Mouse (Mus musculus) liver, adult 2 months (tissue): ENCODE results near the gene Sema4d. TPM values are rescaled to one million over a fixed set of nuclear protein-coding genes. Genes with fewer than 3 reads are reported as not detected.

Experiments used
- DNase-seq: peaks from one replicate; pipeline ENCODE4 v3.0.0-alpha.2; 2011; ENCODE audit warnings: low read depth, low spot score; ENCODE audit errors: extremely low read depth
- H3K27ac ChIP-seq: fragments of 200-500 bp; replicated peaks from 2 replicates; pipeline ENCODE4 v1.5.1; 2012; ENCODE audit warnings: low read depth, mild to moderate bottlenecking, control low read depth, inconsistent platforms, low read length; ENCODE audit not compliant: insufficient read depth
- H3K27me3 ChIP-seq: fragments of 200-500 bp; 2 replicates; pipeline ENCODE4 v1.6.1; 2012; ENCODE audit warnings: mild to moderate bottlenecking, moderate library complexity, low read length, inconsistent platforms; ENCODE audit not compliant: control insufficient read depth, insufficient read depth
- H3K36me3 ChIP-seq: fragments of 200-500 bp; 2 replicates; pipeline ENCODE4 v1.6.1; 2012; ENCODE audit warnings: low read length, inconsistent platforms; ENCODE audit not compliant: control insufficient read depth, insufficient read depth
- H3K4me1 ChIP-seq: fragments of 200-500 bp; 2 replicates; pipeline ENCODE4 v1.6.1; 2011; ENCODE audit warnings: low read length; ENCODE audit not compliant: control insufficient read depth, insufficient read depth
- H3K4me3 ChIP-seq: fragments of 200-500 bp; 2 replicates; pipeline ENCODE4 v1.5.1; 2011; ENCODE audit warnings: low read depth, mild to moderate bottlenecking, control low read depth, low read length, moderate library complexity; ENCODE audit not compliant: insufficient read depth
- H3K79me2 ChIP-seq: fragments of 200-500 bp; 2 replicates; pipeline ENCODE4 v1.6.1; 2012; ENCODE audit warnings: inconsistent platforms, mild to moderate bottlenecking, low read length, moderate library complexity; ENCODE audit not compliant: control insufficient read depth, insufficient read depth
- H3K9ac ChIP-seq: fragments of 200-500 bp; 2 replicates; pipeline ENCODE4 v1.6.1; 2012; ENCODE audit warnings: low read depth, mild to moderate bottlenecking, control low read depth, inconsistent platforms, low read length
- CTCF ChIP-seq: fragments of 200-500 bp; IDR thresholded peaks from 2 replicates; pipeline ENCODE4 v1.5.1; 2011; ENCODE audit warnings: low read depth, low read length, control low read depth
- POLR2A ChIP-seq: fragments of 200-500 bp; IDR thresholded peaks from 2 replicates; pipeline ENCODE4 v1.6.1; 2011; ENCODE audit warnings: low read length, control low read depth; ENCODE audit not compliant: insufficient read depth; ENCODE audit errors: extremely low read depth
- WGBS: fragments of 180-500 bp; shearing (Covaris S2); methylation state at CpG from one replicate; pipeline ENCODE4 v1.1.7; 2018; 5-methylcytosine and 5-hydroxymethylcytosine counted together
- polyA plus RNA-seq: library from polyadenylated mRNA; depleted of rRNA; stranded (reverse); fragments of >200 nt; gene quantifications from 2 replicates; pipeline ENCODE4 v1.2.3, GENCODE M21; 2012
- total RNA-seq: library from RNA; depleted of rRNA; stranded (reverse); fragments of >200 nt; gene quantifications from 2 replicates; pipeline ENCODE4 v1.2.3, GENCODE M21; 2014

The Sema4d gene
- total and polyA plus RNA-seq, 2 experiments: 0.74 to 0.94 TPM

- DNase-seq: no peak
- H3K4me3 ChIP-seq: no peak overlapping the region
- H3K9ac ChIP-seq: no peak overlapping the region
- no peak overlapping the region for H3K27ac ChIP-seq
- H3K36me3 ChIP-seq: no peaks in the 10 kb centered on the region
- 0 out of 2 replicates have a peak, but pooled peaks cover 4% of the 10 kb centered on the region for H3K4me1 ChIP-seq
- no peaks in the 10 kb centered on the region for H3K27me3 ChIP-seq
- TF ChIP-seq POLR2A: no peak
- WGBS: 90% methylated on average over 6 of the region's 6 CpGs
- H3K79me2 ChIP-seq: no peaks in the 10 kb centered on the region
Measured at GRCm38 (mm10) chr13:51832491-51832890, 38.9 kb upstream of the Sema4d start.

DNA sequence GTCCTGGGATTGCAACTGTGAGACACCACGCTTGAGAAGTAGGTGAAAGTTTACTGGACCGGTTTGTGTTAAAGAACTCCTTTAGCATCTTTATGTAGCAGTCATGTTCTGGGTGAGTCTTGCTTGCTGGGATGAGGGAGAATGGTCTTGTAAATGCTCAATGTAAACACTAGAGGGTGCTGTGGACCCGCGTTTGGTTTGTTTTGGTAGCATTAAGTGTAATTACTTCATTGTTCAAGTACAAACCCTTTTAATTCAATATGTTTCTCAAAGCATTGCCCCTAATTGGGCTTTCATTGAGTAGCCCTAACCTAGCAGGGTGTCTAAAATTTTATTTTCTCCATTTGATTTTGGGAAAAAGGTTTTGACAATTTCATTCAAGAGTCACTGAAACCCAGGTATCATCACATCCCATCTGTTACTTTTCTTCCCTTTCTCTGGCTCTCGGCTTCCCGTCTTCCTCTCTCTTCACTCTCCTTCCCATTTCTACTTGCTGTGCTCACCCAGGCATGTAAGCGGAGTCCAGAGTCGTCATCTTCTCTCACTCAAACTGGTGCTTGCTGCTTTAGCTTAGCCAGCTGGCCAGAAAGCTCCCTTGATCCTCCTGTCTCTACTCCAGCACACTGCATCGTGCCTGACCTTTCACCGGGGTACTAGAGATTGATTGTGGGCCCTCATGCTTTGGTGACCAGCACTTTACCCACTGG is 37.4 kb upstream of the Sema4d start:
- peak; percentile 34 for DNase-seq
- WGBS: 30% methylated on average over 10 of the region's 10 CpGs
- H3K79me2 ChIP-seq: no peaks in the 10 kb centered on the region
- no peak overlapping the region for H3K9ac ChIP-seq
- H3K27ac ChIP-seq: no peak overlapping the region
- no peak overlapping the region for H3K4me3 ChIP-seq
- H3K36me3 ChIP-seq: no peaks in the 10 kb centered on the region
- H3K27me3 ChIP-seq: no peaks in the 10 kb centered on the region
- H3K4me1 ChIP-seq: 0 out of 2 replicates have a peak, but pooled peaks cover 4% of the 10 kb centered on the region
- TF ChIP-seq CTCF (peak; percentile 60), POLR2A (no peak)

- Histone ChIP-seq H3K27me3 (no peaks in the 10 kb centered on the region), H3K79me2 (no peaks in the 10 kb centered on the region), H3K4me1 (no peaks in the 10 kb centered on the region), H3K36me3 (no peaks in the 10 kb centered on the region), H3K27ac (no peak overlapping the region), H3K9ac (no peak overlapping the region), H3K4me3 (no peak overlapping the region)
- 59% methylated on average over 8 of the region's 8 CpGs for WGBS
- no peak for TF ChIP-seq CTCF
- no peak for TF ChIP-seq POLR2A
- no peak for DNase-seq
Measured at GRCm38 (mm10) chr13:51823822-51824495, 30.4 kb upstream of the Sema4d start.

DNA sequence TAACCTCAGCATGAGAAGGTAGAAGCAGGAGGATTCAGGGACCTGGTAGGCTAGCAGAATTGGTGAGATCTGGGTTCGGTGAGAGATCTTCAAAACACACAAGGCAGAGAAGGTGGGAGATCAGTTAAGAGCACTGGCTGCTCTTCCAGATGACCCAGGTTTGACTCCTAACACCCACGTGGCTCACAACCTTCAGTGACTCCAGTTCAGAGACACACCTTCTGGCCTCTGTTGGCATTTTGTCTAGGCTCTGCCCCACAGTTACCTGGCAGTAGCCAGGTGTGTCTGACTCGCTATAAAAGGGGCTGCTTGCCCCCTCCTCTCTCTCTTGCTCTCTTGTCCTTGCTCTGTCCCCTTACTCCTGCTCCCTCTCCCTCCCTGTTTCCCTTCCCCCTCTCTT is 28.4 kb upstream of the Sema4d start:
- H3K4me3 ChIP-seq: no peak overlapping the region
- DNase-seq: no peak
- no peak for TF ChIP-seq CTCF
- no peak for TF ChIP-seq POLR2A
- H3K36me3 ChIP-seq: no peaks in the 10 kb centered on the region
- no peak overlapping the region for H3K27ac ChIP-seq
- no peaks in the 10 kb centered on the region for H3K27me3 ChIP-seq
- H3K9ac ChIP-seq: no peak overlapping the region
- WGBS: 66% methylated on average over 3 of the region's 3 CpGs
- no peaks in the 10 kb centered on the region for H3K79me2 ChIP-seq
- H3K4me1 ChIP-seq: no peaks in the 10 kb centered on the region

DNA sequence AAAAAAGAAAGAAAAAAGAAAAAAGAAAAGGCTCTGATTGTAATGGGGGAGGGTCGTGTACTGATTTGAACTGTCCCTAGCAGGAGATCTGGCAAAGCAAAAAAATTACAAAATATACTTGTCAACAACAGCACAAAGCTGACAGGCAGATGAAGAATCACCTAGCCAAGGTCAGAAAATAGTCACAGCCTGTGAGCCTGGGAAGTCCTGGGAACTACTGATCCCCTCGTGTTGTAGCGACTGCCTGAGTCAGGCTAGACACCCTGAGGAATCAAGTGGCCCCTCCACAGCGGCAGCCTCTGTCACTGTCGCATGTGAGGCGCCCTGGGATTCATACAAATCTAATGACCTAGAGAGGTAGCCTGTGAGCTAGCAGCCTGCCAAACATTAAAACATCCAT is 25.8 kb upstream of the Sema4d start:
- DNase-seq: no peak
- Histone ChIP-seq H3K4me3 (no peak overlapping the region), H3K36me3 (no peaks in the 10 kb centered on the region), H3K27ac (no peak overlapping the region), H3K27me3 (no peaks in the 10 kb centered on the region), H3K9ac (no peak overlapping the region), H3K79me2 (no peaks in the 10 kb centered on the region), H3K4me1 (no peaks in the 10 kb centered on the region)
- no peak for TF ChIP-seq POLR2A
- no peak for TF ChIP-seq CTCF
- WGBS: 86% methylated on average over 6 of the region's 6 CpGs

- no peak for TF ChIP-seq CTCF
- Histone ChIP-seq H3K36me3 (no peaks in the 10 kb centered on the region), H3K4me3 (no peak overlapping the region), H3K27ac (no peak overlapping the region), H3K9ac (no peak overlapping the region), H3K79me2 (no peaks in the 10 kb centered on the region), H3K4me1 (no peaks in the 10 kb centered on the region), H3K27me3 (no peaks in the 10 kb centered on the region)
- 73% methylated on average over 3 of the region's 3 CpGs for WGBS
- DNase-seq: no peak
Measured at GRCm38 (mm10) chr13:51818944-51819326, 25.4 kb upstream of the Sema4d start.
